Mouse (Mus musculus): ENCODE results near the gene Car11. TPM values are rescaled to one million over a fixed set of nuclear protein-coding genes. Genes with fewer than 3 reads are reported as not detected.

Car11 gene
- polyA plus RNA-seq, 1 experiment from 2014 or later, result 8.8 TPM

DNA sequence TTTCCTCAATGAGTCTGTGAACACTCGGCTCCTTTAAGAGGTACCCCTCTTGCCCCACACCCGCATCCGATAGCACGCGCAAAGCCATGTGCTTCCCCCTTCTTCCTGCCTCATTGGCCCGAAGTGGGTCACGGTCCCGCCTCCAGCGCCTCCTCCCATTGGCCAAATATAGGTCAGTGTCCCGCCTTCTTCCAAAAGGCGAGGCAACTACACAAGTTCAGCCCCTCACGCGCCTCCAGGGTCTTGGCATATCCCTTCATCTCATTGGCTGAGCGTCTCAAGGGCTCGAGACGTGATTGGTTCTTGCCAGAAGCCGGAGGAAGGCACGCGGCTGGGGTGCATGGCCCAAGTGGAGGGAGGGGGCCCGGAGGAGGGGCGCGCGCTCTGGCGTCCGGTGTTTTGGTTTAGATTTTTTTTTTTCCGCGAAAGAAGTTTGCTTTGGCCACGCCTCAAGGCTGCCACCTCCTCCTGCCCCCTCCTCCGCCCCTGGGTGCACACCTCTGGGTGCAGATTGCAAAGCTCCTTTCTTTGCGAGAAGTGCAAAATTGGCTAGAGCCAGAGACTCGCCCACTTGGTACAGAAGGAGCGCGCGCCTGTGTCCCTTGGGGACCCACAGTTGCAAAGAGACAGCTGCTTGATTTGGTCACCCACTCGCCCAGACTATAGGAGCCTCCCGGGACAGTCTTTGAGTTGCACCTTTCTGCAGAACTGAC lies 5.2 kb downstream of the Car11 start, which contains the start of gene Dbp:
TSS of gene Dbp (plus strand) at position 359 of the 713 bp plus-strand sequence.
- peak within 1 kb of the TSS; percentile 75 for H3K4me3 ChIP-seq (replicated peaks)
- no peaks in the 10 kb centered on the region for H3K9me3 ChIP-seq
- peaks cover 14% of the 10 kb centered on the region for H3K27me3 ChIP-seq
- H3K36me3 ChIP-seq, result peaks cover 10% of the 10 kb centered on the region
- under 1% methylated on average over 36 of the region's 36 CpGs for WGBS
- peak within 1 kb of the TSS; percentile 87 for H3K27ac ChIP-seq
- peaks cover 69% of the 10 kb centered on the region for H3K4me1 ChIP-seq (replicated peaks)
- H3K9ac ChIP-seq (replicated peaks), result peak within 1 kb of the TSS; percentile 89
- ATAC-seq (ENCODE audit: insufficient number of reproducible peaks, insufficient read depth, low FRiP score, low TSS enrichment, low read depth), result peak; percentile 73
- peak within 1 kb of the TSS; percentile 97 for H3K4me2 ChIP-seq

DNA sequence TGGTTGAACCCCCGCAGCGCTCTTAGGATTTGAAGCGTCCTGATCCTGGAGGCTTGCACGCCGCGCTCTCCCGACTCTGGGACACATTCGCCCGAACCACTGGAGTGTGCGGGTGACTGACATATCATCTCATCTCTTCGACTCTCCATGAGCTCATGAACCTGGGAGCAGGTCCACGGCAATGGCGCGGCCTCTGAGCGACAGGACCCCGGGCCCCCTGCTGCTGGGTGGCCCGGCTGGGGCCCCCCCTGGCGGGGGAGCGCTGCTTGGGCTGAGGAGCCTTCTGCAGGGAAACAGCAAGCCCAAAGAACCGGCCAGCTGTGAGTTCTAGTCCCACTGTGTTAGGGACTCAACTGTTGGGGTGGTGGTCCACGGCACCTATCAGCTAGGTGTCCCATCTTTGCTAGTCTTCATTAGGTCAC lies 5.8 kb downstream of the Car11 start:
- 1% methylated on average over 21 of the region's 21 CpGs for WGBS
- Histone ChIP-seq H3K4me3 (replicated peaks) (peak overlapping the region; percentile 75), H3K9me3 (no peaks in the 10 kb centered on the region), H3K4me1 (replicated peaks) (peaks cover 63% of the 10 kb centered on the region), H3K4me2 (peak overlapping the region; percentile 97), H3K36me3 (peaks cover 16% of the 10 kb centered on the region), H3K27me3 (peaks cover 8% of the 10 kb centered on the region), H3K27ac (peak overlapping the region; percentile 77), H3K9ac (replicated peaks) (peak overlapping the region; percentile 89)
- ATAC-seq (ENCODE audit: insufficient number of reproducible peaks, insufficient read depth, low FRiP score, low TSS enrichment, low read depth), result no peak

DNA sequence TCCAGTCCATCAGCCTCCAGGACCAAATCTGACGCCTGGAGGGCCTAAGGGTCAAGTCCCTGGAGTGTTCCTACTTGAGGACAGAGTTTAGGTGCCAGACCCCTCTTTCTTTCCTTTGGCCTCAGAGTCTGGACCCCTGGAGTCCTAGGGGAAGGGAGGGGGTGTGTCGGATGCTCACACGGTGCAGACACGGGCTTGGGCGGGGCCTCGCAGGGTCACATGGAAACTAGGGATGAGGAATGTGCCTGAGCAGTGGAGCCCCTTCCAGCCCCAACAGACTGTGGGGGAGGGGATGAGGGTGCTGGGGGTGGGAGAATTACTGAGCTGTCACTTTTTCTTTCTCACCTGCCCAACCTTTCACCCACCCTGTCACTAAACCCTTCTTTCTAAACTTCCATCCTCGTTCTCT lies 6.2 kb downstream of the Car11 start:
- H3K4me1 ChIP-seq (replicated peaks), result peaks cover 60% of the 10 kb centered on the region

DNA sequence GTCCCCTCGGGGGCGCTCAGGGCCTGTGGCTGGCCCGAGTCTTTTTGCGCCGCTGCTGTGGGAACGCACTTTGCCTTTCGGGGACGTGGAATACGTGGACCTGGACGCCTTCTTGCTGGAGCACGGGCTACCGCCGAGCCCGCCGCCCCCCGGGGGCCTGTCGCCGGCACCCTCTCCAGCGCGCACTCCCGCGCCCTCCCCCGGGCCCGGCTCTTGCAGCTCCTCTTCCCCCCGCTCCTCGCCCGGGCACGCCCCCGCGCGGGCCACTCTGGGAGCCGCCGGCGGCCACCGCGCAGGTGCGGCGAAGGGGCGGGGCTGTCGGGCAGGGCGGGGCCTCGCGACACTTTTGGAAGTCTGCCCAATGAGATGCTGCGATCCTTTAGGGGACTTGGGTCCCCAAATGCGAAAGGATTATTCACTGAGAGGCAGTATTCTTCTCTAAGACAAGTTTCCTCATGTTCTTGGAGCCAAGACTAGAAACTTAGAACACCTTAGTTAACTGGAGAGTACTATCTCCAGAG lies 7.1 kb downstream of the Car11 start:
- no peaks in the 10 kb centered on the region for H3K9me3 ChIP-seq
- peaks cover 29% of the 10 kb centered on the region for H3K36me3 ChIP-seq
- H3K27ac ChIP-seq, result peak overlapping the region; percentile 91
- WGBS, result under 1% methylated on average over 43 of the region's 45 CpGs
- ATAC-seq (ENCODE audit: insufficient number of reproducible peaks, insufficient read depth, low FRiP score, low TSS enrichment, low read depth), result no peak
- peak overlapping the region; percentile 75 for H3K4me3 ChIP-seq (replicated peaks)
- 0 out of 2 replicates have a peak, but pooled peaks cover under 1% of the 10 kb centered on the region for H3K27me3 ChIP-seq
- H3K4me1 ChIP-seq (replicated peaks), result peaks cover 52% of the 10 kb centered on the region
- peak overlapping the region; percentile 97 for H3K4me2 ChIP-seq
- H3K9ac ChIP-seq (replicated peaks), result peak overlapping the region; percentile 89

More for the DNA sequence above, 6.2 kb downstream of the Car11 start:
- Histone ChIP-seq H3K4me3 (replicated peaks) (peak overlapping the region; percentile 75), H3K9me3 (no peaks in the 10 kb centered on the region), H3K27ac (peak overlapping the region; percentile 91), H3K9ac (replicated peaks) (peak overlapping the region; percentile 89), H3K36me3 (peaks cover 20% of the 10 kb centered on the region), H3K27me3 (peaks cover 6% of the 10 kb centered on the region; the same call in 1 of the 2 replicates), H3K4me2 (peak overlapping the region; percentile 97)
- 0% methylated on average over 7 of the region's 7 CpGs for WGBS
- no peak for ATAC-seq (ENCODE audit: insufficient number of reproducible peaks, insufficient read depth, low FRiP score, low TSS enrichment, low read depth)

DNA sequence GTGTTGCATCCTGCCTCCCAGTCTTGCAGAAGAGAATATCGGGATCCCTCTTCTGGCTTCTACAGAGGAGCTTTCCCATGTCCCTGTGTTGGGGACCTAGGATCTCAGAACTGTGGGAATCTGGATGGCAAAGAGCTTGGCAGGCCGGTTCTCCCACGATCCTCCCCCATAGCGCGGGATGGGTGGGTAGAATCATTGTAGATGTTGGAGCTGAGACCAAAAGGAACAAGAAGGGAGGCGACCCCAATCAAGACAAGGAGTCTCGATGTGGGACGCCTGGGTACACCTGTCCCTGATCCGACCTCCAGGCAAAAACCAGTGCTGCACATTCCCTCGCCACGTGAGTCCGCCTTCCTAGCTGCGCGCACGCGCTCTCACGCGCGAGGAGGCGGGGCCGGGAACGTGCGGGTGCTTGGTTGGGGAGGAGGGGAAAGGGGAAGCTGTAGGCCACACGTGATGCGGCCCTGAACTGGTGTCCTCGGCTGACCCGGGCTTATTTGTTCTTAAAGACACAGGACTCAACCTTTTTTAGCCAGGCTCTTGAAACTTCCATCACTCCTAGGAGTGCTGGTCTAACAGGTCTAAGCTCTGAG lies 7.8 kb downstream of the Car11 start:
- peaks cover 52% of the 10 kb centered on the region for H3K4me1 ChIP-seq (replicated peaks)
- peak overlapping the region; percentile 91 for H3K27ac ChIP-seq
- H3K9me3 ChIP-seq, result no peaks in the 10 kb centered on the region
- WGBS, result under 1% methylated on average over 27 of the region's 27 CpGs
- H3K4me2 ChIP-seq, result peak overlapping the region; percentile 97
- H3K27me3 ChIP-seq, result no peaks in the 10 kb centered on the region
- peaks cover 36% of the 10 kb centered on the region for H3K36me3 ChIP-seq
- no peak overlapping the region for H3K9ac ChIP-seq (replicated peaks)
- peak overlapping the region; percentile 75 for H3K4me3 ChIP-seq (replicated peaks)
- ATAC-seq (ENCODE audit: insufficient number of reproducible peaks, insufficient read depth, low FRiP score, low TSS enrichment, low read depth), result no peak

DNA sequence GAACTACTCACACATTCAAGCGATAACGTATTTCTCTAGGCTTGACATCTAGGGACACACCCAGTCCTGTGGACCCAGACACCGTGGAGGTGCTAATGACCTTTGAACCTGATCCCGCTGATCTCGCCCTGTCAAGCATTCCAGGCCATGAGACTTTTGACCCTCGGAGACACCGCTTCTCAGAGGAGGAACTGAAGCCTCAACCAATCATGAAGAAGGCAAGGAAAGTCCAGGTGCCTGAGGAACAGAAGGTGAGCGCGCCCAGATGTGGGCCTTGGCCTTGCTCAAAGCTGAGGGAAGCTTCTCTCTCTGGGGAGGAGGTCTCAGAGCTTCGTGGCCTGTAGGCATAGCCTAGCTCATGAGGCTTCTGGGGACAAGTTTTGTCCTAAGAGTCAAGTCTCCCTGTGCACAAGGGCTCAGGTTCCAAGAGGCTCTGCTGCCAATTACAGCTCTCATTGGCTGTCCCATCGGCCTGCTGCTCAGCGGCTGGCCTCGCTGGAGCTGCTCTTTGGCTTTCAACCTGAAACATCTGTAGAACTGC lies 8.6 kb downstream of the Car11 start:
- 32% methylated on average over 13 of the region's 13 CpGs for WGBS
- no peak for ATAC-seq (ENCODE audit: insufficient number of reproducible peaks, insufficient read depth, low FRiP score, low TSS enrichment, low read depth)
- Histone ChIP-seq H3K36me3 (peaks cover 44% of the 10 kb centered on the region), H3K4me1 (replicated peaks) (peaks cover 52% of the 10 kb centered on the region), H3K9me3 (no peaks in the 10 kb centered on the region), H3K27ac (peak overlapping the region; percentile 91), H3K9ac (replicated peaks) (no peak overlapping the region; the same call in 1 of the 2 replicates), H3K27me3 (no peaks in the 10 kb centered on the region), H3K4me2 (peak overlapping the region; percentile 97), H3K4me3 (replicated peaks) (peak overlapping the region; percentile 75)

DNA sequence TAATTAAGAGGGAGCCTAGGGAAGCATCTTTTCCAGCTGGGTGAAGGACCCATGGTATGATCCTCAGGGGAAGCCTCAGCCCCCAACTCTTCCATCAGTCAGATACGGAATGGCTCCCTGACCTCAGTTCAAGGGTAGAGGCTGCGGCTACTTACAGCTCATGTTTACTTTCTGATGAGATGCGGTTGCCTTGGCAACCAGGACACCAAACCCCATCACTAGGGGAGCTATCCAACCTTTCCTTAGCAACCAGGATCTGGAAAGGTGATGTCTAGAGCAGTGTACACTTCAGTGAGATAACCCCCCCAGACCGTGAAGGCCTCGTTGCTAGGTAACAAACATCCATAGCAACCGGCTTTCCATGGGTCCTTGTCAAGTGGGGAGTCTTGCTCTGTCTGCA lies 9.4 kb downstream of the Car11 start:
- no peak overlapping the region for H3K27ac ChIP-seq
- H3K4me3 ChIP-seq (replicated peaks), result no peak overlapping the region
- WGBS, result 63% methylated on average over 6 of the region's 6 CpGs

DNA sequence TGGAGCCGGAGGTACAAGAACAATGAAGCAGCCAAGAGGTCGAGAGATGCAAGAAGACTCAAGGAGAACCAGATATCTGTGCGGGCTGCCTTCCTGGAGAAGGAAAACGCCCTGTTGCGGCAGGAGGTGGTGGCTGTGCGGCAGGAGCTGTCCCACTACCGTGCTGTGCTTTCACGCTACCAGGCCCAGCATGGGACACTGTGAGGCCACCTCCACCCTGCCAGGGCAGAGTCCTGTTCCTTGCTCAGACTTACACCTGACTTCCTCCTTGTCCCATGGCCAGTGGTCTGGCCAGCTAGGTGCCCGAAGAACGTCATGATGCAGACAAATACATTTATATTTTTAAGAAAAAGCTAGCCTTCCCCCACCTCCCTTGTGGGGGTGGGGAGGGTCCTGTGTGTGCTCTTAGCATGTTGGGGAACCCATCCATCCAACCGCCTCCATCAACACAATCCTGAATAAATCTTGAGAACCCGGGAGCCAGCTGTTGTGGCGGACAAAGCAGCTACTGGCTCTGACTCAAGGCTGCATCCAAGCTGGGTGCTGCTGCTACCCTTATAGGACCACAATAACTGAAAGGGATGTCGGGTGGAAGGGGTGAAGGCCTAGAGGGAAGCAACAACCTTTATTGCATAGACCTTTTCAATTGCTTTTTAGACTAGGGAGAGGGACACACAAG lies 10.2 kb downstream of the Car11 start:
- Histone ChIP-seq H3K4me2 (no peak overlapping the region), H3K36me3 (peaks cover 49% of the 10 kb centered on the region), H3K27ac (no peak overlapping the region), H3K27me3 (no peaks in the 10 kb centered on the region), H3K9ac (replicated peaks) (no peak overlapping the region), H3K4me3 (replicated peaks) (no peak overlapping the region), H3K9me3 (no peaks in the 10 kb centered on the region), H3K4me1 (replicated peaks) (peaks cover 54% of the 10 kb centered on the region)
- no peak for ATAC-seq (ENCODE audit: insufficient number of reproducible peaks, insufficient read depth, low FRiP score, low TSS enrichment, low read depth)
- 83% methylated on average over 14 of the region's 14 CpGs for WGBS

More for the DNA sequence above, 9.4 kb downstream of the Car11 start:
- H3K36me3 ChIP-seq, result peaks cover 49% of the 10 kb centered on the region
- no peaks in the 10 kb centered on the region for H3K27me3 ChIP-seq
- no peak overlapping the region for H3K9ac ChIP-seq (replicated peaks)
- peaks cover 47% of the 10 kb centered on the region for H3K4me1 ChIP-seq (replicated peaks)
- ATAC-seq (ENCODE audit: insufficient number of reproducible peaks, insufficient read depth, low FRiP score, low TSS enrichment, low read depth), result no peak
- no peaks in the 10 kb centered on the region for H3K9me3 ChIP-seq
- peak overlapping the region; percentile 97; the same call in 1 of the 2 replicates for H3K4me2 ChIP-seq

DNA sequence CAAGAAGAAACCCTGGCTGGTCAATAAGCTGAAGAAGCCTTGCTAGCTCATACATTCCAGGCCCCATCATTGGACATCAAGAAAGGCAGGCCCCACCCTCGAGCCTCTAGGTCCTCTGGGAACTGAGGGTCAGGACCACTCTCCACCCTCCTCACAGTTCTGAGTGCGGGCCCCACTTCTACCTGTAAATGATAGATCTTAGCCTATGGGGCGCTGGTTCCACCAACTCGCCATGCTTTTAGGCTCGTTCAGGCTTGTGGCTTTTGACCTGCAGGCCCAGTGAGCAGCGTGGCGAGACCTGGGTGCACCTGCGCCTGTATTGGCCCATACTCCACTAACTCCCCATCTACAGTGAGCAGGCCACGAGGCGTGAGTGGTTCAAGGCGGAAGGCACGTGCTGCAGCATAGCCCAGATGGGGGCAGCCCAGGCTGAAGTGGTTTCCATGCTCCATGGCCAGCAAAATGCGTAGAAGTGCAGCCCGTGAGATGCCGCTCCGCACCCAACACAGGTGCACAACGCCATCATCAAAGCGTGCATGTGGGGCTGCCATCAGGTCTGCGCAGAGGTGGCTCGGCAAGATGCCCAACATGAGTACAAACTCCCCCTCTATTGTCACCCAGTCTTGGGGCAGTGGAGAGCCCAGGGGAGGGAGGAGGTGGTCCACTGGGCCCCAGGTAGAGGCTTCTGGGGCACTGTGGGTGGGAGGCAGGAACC lies 11.0 kb downstream of the Car11 start:
- Histone ChIP-seq H3K36me3 (peaks cover 49% of the 10 kb centered on the region), H3K4me2 (no peak overlapping the region; the same call in 1 of the 2 replicates), H3K27ac (no peak overlapping the region), H3K9ac (replicated peaks) (no peak overlapping the region), H3K27me3 (no peaks in the 10 kb centered on the region), H3K9me3 (no peaks in the 10 kb centered on the region), H3K4me1 (replicated peaks) (peaks cover 53% of the 10 kb centered on the region), H3K4me3 (replicated peaks) (no peak overlapping the region)
- ATAC-seq (ENCODE audit: insufficient number of reproducible peaks, insufficient read depth, low FRiP score, low TSS enrichment, low read depth), result no peak
- 89% methylated on average over 20 of the region's 20 CpGs for WGBS

DNA sequence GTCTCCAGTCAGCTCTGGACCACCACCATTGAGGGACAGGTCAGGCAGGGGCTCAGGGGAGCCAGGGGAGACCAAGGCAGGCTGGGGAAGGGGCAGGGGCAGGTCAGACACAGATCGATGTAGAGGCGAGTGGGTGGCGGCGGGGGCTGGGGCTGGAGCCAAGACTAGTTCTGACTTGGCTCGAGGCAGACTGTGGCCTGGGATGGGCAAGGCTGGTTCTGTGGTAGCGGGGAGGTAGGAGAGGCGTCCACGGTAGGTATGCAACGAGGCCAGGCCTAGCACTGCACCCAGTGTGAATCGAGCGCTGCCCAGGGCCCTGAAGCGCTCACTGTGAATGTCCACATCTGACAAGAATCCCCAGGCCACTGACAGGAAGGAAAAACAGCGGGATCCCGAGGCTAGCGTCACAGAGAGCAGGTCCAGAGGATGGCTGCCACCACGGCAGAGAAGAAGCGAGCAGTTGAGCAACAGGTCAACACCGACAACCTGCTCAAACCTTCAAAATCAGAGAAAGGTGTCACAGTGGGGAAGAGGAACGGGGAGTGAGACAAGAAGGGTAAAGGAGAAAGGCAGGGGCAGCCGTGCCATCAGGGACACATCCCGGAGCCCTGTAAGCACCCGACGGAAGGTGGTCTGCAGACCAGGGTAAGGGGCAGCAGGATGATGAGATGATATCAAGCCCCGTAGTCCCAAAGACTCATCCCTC lies 11.8 kb downstream of the Car11 start:
- H3K27ac ChIP-seq, result 0 out of 2 replicates have a peak overlapping the region, but pooled peaks have one; percentile 2
- no peak for ATAC-seq (ENCODE audit: insufficient number of reproducible peaks, insufficient read depth, low FRiP score, low TSS enrichment, low read depth)
- peaks cover 49% of the 10 kb centered on the region for H3K36me3 ChIP-seq
- no peaks in the 10 kb centered on the region for H3K9me3 ChIP-seq
- no peaks in the 10 kb centered on the region for H3K27me3 ChIP-seq
- 93% methylated on average over 24 of the region's 24 CpGs for WGBS
- H3K9ac ChIP-seq (replicated peaks), result no peak overlapping the region
- no peak overlapping the region for H3K4me3 ChIP-seq (replicated peaks)
- peaks cover 54% of the 10 kb centered on the region for H3K4me1 ChIP-seq (replicated peaks)
- H3K4me2 ChIP-seq, result no peak overlapping the region; the same call in 1 of the 2 replicates
